Mouse (Mus musculus) kidney, adult 10 weeks (tissue): ENCODE results near the gene Slc25a33. TPM values are rescaled to one million over a fixed set of nuclear protein-coding genes. Genes with fewer than 3 reads are reported as not detected.

ENCODE experiments used
- polyA plus RNA-seq: library from polyadenylated mRNA; stranded (reverse); fragments of 350-450 nt; fragmentation: Illumina TruSeq; extraction: RNeasy Lipid Tissue Mini Kit (QIAGEN cat#74804); gene quantifications from one replicate; pipeline ENCODE4 v1.2.3, GENCODE M21; 2014; ENCODE audit warnings: low read depth, low replicate concordance

The Slc25a33 gene
- 6.6 TPM for polyA plus RNA-seq

DNA sequence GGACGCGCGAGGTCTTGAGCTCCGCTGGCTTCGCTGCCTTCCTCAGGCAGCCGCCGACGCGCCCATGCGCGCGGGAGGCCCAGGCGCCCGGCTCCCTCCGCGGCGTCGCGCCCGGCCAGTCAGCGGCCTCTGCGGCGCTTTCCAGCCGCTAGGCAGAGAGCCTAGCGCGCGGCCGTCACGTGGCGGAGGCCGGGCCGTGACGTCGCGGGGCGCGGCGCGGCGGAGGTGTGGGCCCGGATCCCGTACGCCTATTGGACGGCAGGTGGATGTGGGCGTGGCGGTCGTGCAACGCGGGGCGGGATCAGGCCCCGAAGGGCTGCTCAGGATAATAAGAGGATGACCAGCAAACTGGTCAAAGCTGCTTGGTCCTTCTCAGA is at the start of gene Slc25a33:
TSS of gene Slc25a33 (minus strand) at position 184 of the 377 bp plus-strand sequence.

DNA sequence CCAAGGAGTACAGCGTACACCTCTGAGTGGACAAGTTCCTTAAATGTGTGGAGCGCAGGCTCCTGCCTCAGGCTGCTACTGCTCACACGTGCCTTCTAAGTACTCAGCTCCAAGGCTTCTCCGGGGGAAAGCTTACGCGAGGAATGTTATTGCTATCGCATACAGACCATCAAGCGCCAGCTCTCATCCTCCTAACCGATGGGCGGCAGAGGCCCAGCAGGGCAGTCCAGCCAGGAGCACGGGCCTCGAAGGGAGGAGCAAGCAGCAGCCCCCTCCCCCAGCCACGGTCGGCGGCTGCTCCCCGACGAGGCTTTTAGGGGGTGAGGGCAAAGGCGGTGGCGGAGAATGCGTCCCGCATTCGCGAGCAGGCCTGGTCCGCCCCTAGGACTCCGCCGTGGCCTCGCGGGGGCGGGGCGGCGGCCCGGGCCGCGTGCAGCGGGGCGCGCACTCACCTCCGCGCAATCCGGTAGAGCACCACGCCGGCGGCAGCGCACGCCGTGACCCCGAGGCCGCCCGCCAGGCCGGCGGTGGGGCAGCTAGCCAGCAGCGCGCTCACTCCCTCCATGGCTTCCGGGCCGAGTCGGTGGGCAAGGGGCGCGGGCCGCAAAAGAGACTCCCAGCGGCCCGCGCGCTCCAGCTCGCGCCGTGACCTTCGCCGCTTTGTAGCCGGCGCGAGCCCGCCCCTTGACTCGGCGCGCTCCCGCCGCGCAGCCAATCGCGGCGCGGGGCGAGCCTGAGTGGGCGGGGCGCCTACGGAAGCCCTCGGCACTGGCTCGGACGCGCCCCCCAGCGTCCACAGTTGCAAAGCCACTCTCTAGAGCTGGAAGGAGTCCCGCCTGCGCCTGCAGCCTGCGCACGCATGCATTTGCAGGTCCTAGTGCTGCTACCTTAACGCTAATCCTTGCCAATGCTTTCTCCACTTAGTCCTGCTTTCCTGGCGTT is 36.4 kb downstream of the Slc25a33 start, which contains the start of gene Tmem201:
TSS of gene Tmem201 (minus strand) at position 662 of the 942 bp plus-strand sequence.

DNA sequence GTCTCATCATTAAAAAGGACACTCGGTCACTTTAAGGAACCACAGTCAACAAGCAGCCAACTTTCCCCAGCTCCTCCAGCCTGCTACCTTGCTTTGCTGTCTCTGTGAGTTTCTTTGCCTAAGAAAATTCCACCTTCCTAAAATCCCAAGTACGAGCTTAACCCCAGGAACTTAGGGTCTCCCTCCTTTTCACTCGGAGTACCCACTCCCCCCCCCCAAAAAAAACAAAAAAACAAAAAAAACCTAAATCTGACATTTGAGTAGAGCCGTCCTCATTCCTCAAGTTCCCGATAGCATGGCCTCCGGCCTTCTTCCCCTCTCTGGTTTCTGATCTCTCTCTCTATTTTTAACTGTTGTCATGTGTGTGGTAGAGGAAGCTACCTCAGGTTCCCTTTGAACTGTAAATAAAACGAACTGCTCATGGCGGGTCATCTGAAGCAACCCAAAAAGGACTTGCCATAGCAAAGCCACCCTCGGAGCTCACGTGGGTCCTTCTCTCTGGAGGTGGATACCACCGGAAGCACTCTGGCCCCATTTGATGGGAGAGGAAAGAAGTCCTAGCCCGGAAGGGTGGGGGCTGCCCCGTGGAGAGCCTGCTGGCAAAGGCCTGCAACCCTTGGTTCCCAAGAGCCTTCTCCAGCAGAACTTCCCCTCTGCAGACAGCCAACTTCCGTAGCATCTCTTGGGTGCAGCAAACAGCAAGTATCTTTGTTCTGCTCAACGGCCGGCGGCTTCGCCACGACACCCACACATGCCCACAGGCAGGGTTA is 71.7 kb downstream of the Slc25a33 start, which contains the start of gene Pik3cd:
TSS of gene Pik3cd (minus strand) at position 362 of the 770 bp plus-strand sequence.

Other genes starting within 250 kb of the Slc25a33 start
- 9.2 TPM for gene Clstn1, start 187.8 kb downstream of the Slc25a33 start, polyA plus RNA-seq
- gene Pik3cd, start 71.7 kb downstream of the Slc25a33 start, polyA plus RNA-seq: 0.08 TPM
- gene Tmem201, start 36.2 kb downstream of the Slc25a33 start, polyA plus RNA-seq: 1.1 TPM
- 1.0 TPM for gene Spsb1, start 180.8 kb upstream of the Slc25a33 start, polyA plus RNA-seq
- 21.4 TPM for gene H6pd, start 234.7 kb upstream of the Slc25a33 start, polyA plus RNA-seq